Mouse (Mus musculus): Measurements from ENCODE around the gene Mterf1b. TPM values are rescaled to one million over a fixed set of nuclear protein-coding genes. Genes with fewer than 3 reads are reported as not detected.
"Not testable (repeated sequence)": the region's sequence is repeated elsewhere in the genome, so short reads cannot be mapped to it uniquely, and the experiment has no call there.

The Mterf1b gene
- total RNA-seq (2021) = 1 to 10 TPM; 1.1 to 1.8 TPM
- long read RNA-seq, experiment 1, partial matches to known transcripts = 0 of 1 reads
- long read RNA-seq, experiment 1, other reads (novel, unspliced or antisense) = 0 of 1 reads
- long read RNA-seq, experiment 2 = 0 reads

DNA sequence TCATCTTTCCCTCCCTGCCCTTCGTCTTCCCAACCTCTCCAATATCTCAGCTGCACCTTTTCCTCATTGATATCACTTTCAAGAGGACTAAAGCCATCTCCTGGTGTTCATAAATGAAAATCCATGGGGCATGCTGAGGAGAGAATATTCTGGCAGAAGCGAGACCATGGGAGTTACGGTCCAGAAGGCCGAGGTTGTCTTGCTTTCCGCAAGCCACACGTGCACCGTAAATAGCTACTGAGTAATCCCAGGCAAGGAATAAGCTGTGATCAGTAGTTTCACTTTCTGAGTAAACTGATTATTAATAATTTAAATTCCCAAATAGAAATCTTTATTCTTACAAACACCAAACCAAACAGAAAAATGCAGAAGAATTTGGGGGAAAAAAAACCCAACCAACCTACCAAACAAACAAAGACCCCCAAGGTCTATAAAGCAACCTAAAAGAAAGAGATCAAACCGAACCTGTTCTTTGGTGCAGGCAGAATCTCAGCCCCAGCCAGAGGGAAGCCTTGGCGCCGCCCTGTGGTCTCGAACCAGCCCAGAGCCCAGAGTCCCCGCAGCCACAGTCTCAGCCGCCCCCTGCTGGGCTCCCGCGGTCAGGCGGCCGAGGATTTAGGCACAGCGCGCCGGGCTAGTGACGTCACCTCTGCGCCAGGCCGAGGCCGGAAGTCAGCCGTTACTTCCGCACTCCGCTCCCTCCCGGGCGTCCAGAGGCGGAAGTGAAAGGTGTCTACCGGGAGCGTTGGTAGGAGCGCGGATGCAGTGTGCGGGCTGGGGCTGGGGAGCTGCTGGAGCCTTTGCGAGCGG is at the start of gene Mterf1b:
TSS of gene Mterf1b (plus strand) at position 697 of the 810 bp plus-strand sequence.
- peak within 1 kb of the TSS; percentile 43; the same call in 1 of the 2 replicates for H3K27ac ChIP-seq
- intact Hi-C loops (cut with DNase I) = loop anchor here (2.0 to 10.0 kb wide), 3 partner anchors 90 to 387 kb away; partner anchors contain the start of genes Ankib1, Cyp51 and Krit1
- DNase-seq = not testable (repeated sequence)
- peak within 1 kb of the TSS; percentile 73 for H3K4me3 ChIP-seq
- peak; percentile 12; the same call in 1 of the 2 replicates for TF ChIP-seq CTCF (IDR thresholded peaks at IDR 0.05)

DNA sequence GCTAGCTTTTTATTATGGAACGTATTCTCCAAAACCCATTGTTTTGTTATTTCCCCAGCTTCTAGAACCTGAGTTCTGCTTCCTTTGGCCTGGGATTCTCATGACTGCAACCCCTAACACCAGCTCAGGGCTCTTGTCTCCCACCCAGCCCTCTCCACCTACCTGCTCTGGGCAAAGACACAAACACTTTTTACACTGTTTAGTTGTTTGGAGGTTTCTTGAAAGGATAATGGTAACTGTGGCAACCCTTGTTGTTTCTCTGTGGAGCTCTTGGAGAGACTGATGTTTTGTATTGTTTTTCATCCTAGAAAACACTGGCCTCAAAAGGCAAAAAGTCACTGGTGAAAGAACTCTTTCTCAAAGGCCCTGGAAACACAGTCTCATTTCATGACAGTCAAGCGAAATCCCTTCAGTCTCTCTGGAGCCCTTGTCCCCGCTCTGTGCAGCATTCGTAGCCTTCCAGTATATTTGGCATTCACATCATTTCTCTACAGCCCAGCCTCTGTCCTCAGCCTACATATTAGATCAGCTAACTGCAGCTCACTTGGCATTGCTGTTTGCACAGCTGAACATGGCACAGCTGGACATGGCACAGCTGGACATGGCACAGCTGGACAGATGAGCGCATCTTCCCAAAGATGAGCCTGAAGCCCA is 32.6 kb upstream of the Mterf1b start:
- DNase-seq, H3K4me3 ChIP-seq, H3K27ac ChIP-seq: not testable (repeated sequence)
- intact Hi-C loops (cut with DNase I) = loop anchor here (10.0 kb wide), 1 partner anchor 235 kb away; no protein-coding TSS in a partner anchor

- DNase-seq = no peak
- Histone ChIP-seq H3K27ac (no peak overlapping the region), H3K4me3 (no peak overlapping the region)
- no peak for TF ChIP-seq CTCF (IDR thresholded peaks at IDR 0.05)
- intact Hi-C loops (cut with DNase I) = loop anchor here (10.0 kb wide), 1 partner anchor 233 kb away; no protein-coding TSS in a partner anchor
Observed at GRCm38 (mm10) chr5:4161554-4161953, 30.6 kb upstream of the Mterf1b start.

DNA sequence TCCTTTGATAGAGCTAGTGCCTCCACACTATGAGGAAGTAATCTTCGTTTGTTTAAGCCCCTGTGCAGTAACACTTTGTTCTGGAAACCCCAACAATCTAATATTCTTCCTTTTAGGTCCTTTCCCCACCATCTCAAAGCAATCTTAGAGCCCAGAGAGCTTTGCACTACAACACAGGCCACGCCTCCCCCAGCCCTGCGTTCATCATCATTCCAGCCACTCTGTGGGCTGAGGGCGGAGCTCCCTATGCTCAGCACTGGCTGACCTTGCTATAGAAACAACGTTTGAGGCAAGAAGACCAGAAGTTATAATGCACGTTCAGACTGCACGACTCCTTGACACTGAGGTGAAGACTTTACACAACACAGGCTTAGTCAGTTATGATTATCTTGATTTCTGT is 29.7 kb upstream of the Mterf1b start:
- TF ChIP-seq CTCF (IDR thresholded peaks at IDR 0.05) = no peak
- intact Hi-C loops (cut with DNase I) = loop anchor here (10.0 kb wide), 1 partner anchor 232 kb away; no protein-coding TSS in a partner anchor
- H3K4me3 ChIP-seq = no peak overlapping the region
- H3K27ac ChIP-seq = no peak overlapping the region
- DNase-seq = no peak

- intact Hi-C loops (cut with DNase I) = loop anchor here (10.0 kb wide), 1 partner anchor 227 kb away; no protein-coding TSS in a partner anchor
- H3K4me3 ChIP-seq, DNase-seq, H3K27ac ChIP-seq: not testable (repeated sequence)
Observed at GRCm38 (mm10) chr5:4167813-4168529, 24.2 kb upstream of the Mterf1b start.

DNA sequence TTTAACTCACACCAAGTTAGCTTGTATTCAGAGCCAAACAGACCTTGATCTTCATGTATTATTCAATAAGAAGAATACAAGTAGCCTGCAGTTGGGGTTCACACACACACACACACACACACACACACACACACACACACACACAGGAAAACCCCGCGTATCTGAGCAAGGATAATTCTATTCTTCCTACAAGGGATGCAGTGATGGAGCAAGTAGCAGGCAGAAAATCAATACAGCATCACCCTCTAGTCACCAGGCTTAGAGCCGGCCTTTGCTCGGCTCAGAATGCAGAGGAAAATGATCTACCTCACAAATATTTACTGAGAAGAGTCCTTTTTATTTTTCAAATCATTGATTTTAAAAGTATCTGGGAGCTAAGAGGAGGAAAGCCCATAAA is 23.6 kb upstream of the Mterf1b start:
- not testable (repeated sequence) for DNase-seq, H3K4me3 ChIP-seq, H3K27ac ChIP-seq
- intact Hi-C loops (cut with DNase I) = loop anchor here (10.0 kb wide), 1 partner anchor 226 kb away; no protein-coding TSS in a partner anchor

DNA sequence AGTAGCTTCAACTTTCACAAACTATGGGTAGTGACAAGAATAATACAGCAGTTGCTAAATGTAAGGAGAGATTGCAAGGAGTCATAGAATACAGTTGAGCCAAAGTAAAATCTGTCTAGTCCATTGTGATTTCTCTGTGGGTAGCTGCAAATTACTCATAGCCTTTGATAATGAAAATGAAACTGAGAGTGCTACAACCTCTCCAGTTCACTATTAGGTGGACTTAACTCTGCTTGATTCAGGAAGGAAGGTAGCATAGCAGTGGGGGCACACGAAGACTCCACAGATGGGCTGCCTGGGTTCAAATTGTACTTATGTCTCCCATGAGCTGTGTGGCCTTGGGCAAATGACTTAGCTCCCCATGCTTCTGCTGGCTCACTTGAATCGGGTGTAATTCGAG is 15.7 kb upstream of the Mterf1b start:
- DNase-seq; H3K4me3 ChIP-seq; H3K27ac ChIP-seq; intact Hi-C loops (cut with DNase I): not testable (repeated sequence)

GRCm38 (mm10) chr5:4179364-4179763 is 12.8 kb upstream of the Mterf1b start:
- Histone ChIP-seq H3K27ac (no peak overlapping the region), H3K4me3 (no peak overlapping the region)
- DNase-seq = no peak
- no peak for TF ChIP-seq CTCF (IDR thresholded peaks at IDR 0.05)
- intact Hi-C loops (cut with DNase I) = no loop called here

DNA sequence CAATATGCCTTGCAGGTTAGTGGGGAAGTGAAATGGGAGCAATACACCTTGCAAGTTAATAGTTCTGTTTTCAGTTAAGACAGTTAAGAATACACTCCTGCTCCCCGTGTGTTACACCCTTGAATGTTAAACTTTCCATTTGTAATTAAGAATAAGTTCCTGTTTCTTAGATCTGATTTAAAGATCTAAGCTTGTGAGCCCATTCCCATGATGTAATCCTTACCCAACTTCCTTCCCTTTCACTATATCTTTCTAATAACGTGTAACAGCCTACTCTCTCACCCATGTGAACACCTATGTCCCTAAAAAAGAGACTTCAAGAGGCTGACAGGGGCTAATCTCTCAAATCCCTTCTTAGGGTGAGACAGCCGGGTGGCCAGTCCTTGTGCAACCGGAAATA is 5.4 kb upstream of the Mterf1b start:
- Histone ChIP-seq H3K27ac (no peak overlapping the region), H3K4me3 (no peak overlapping the region)
- no peak for TF ChIP-seq CTCF (IDR thresholded peaks at IDR 0.05)
- intact Hi-C loops (cut with DNase I) = no loop called here
- no peak for DNase-seq

DNA sequence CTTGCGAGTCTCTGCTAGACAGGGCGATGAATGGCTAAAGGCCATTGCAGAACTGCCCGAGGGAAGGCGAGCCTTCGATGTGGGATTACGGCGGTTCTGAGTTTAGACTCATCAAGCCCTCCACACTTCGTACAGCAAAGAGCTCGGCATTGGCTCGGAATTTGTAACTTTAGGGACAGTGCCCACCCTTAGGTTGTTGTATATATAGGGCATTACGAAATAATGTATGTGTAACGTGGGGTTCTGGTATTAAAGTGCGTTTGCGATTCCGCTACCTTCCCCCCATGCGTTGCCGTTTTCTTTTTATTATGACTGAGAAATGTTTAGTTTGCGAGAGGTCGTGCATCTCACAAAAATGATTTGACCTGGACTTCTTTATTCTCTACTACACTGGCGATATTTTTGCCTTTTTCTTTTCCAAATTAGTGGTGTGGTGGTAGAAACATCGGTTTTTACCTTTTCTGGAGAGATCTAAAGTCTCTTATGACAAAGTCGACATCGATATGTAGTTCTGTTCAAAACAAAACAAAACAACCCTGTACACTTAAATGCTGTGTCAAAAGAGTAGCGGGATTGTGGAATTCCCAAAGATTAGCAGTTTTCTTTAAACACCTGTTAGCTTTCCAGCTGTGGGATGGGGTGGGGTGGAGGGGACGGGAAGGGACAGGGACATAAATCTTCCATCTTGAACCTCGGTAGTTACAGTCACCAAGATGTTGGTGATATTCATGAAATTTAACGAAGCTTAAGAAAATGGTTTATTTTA is 497 bp downstream of the Mterf1b start:
- Histone ChIP-seq H3K27ac (peak overlapping the region; percentile 43; the same call in 1 of the 2 replicates), H3K4me3 (peak overlapping the region; percentile 73)
- DNase-seq = not testable (repeated sequence)
- intact Hi-C loops (cut with DNase I) = loop anchor here (5.0 to 10.0 kb wide), 2 partner anchors 90 to 388 kb away; partner anchors contain the start of genes Ankib1, Cyp51 and Krit1

- intact Hi-C loops (cut with DNase I) = loop anchor here (5.0 to 10.0 kb wide), 2 partner anchors 91 to 388 kb away; partner anchors contain the start of genes Ankib1, Cyp51 and Krit1
Observed at GRCm38 (mm10) chr5:4193247-4193628, 1.1 kb downstream of the Mterf1b start.

More at GRCm38 (mm10) chr5:4193247-4193628, 1.1 kb downstream of the Mterf1b start:
- peak overlapping the region; percentile 73 for H3K4me3 ChIP-seq
- TF ChIP-seq CTCF (IDR thresholded peaks at IDR 0.05) = no peak
- no peak overlapping the region for H3K27ac ChIP-seq
- no peak for DNase-seq
